Mouse (Mus musculus): Measurements from ENCODE around the gene Emx1.

DNA sequence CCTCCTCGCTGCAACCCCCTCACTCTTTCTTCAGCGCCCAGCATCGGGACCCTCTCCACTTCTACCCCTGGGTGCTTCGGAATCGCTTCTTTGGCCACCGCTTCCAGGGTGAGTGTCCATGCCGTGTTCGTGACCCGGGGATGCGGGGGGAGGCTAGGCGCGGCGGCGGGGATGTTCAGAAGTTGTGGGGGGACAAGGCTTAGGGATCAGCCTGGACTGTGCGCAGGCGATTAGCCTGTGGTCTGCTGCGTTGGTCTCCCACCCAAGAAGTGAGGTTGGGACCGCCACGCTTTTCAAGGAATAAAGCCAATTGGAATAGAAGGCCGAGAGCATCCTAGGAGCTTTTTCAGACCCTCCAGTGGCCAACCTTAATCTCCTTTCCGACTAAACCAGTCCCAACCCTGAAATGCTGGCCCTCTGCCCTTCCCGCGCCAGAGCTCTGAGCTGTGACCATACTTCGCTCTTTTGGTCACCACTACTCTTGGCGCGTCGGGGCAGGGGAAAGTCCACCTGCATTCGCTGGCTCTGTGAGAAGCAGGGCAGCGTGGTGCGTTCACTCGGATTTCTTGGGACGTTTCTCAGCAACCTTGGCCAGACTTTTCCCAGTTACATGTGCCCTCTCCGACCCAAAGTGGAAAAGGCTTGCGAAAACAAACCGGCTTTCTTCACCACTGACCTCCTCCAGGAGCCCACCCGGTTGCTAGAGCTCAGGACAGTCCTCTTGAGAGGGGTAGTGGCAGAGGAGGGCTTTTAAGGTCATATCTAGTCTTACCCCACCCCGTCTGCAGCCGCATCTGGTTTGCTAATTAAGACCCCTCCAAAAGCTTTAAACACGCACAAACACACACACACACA lies 1.2 kb downstream of the Emx1 start:
- TF ChIP-seq CTCF (IDR thresholded peaks at IDR 0.05; ENCODE audit: control insufficient read depth, insufficient read depth, insufficient read length) (no peak), MYOG (IDR thresholded peaks at IDR 0.05; ENCODE audit: control insufficient read depth, extremely low read depth, insufficient read length) (no peak), MAX (IDR thresholded peaks at IDR 0.05) (no peak), USF1 (IDR thresholded peaks at IDR 0.05; ENCODE audit: low read depth) (no peak), CEBPB (IDR thresholded peaks at IDR 0.05; ENCODE audit: low read depth) (no peak), MYOD1 (IDR thresholded peaks at IDR 0.05; ENCODE audit: control insufficient read depth, insufficient read length, low read depth) (no peak), FOSL1 (IDR thresholded peaks at IDR 0.05; ENCODE audit: insufficient read depth, low read length, poor library complexity, severe bottlenecking) (no peak)

Data from C2C12 (cell line).